Mouse (Mus musculus): ENCODE data around the gene Ttll3. TPM values are rescaled to one million over a fixed set of nuclear protein-coding genes. Genes with fewer than 3 reads are reported as not detected.
A peak's percentile ranks its signal among the peaks of the same experiment; 100 is the strongest.

Gene Ttll3
- total and polyA plus RNA-seq, 3 experiments: 0.87 to 5.3 (median 4.4) TPM

DNA sequence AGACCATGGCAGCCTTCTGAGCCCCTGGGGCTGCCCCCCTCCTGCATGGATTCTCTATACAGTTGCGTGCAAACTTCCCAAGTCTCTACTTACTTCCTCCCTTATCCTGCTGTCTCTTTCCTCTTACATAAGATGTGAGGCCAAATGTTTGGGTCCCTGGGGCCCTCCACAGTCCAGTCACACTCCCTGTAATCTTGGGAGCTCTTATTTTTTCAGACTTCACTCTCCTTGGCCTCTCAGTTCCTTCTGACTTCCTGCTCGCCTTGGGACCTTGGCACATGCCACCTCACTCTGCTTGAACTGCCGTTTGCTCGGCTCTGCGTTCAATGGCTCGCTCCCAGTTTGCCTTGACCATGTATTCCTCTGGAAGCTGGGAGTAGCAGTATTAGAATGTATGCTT lies 4.9 kb downstream of the Ttll3 start:
- no peak overlapping the region for H3K4me3 ChIP-seq (replicated peaks in 1 of 3; ENCODE audit: low read depth in 2 of 3, low read length in 2 of 3, poor library complexity in 1 of 3)
- H3K36me3 ChIP-seq (replicated peaks in 1 of 2; ENCODE audit: control insufficient read depth in 1 of 2, insufficient read depth in 1 of 2, low read length in 1 of 2): peaks cover 70 to 96% of the 10 kb centered on the region in 2 experiments
- no peak overlapping the region for H3K9ac ChIP-seq (ENCODE audit: insufficient read depth, low read depth)
- H3K27me3 ChIP-seq (replicated peaks): no peaks in the 10 kb centered on the region
- no peaks in the 10 kb centered on the region for H3K79me2 ChIP-seq (replicated peaks; ENCODE audit: control insufficient read depth, extremely low read depth, insufficient read depth, poor library complexity, severe bottlenecking)
- DNase-seq (ENCODE audit: extremely low read depth): no peak
- in situ Hi-C loops (cut with MboI; ENCODE audit: low pct_ligation_motif_present, low pct_unique_long_range_greater_than_20kb, low sequenced_read_pairs) (no loop called here), dilution Hi-C loops (cut with MboI; ENCODE audit: extremely low pct_ligation_motif_present, extremely low pct_unique_long_range_greater_than_20kb, low sequenced_read_pairs) (no loop called here)
- H3K27ac ChIP-seq (ENCODE audit: insufficient read depth, low read depth): no peak overlapping the region
- H3K4me1 ChIP-seq (ENCODE audit: control insufficient read depth in 1 of 2, insufficient read depth in 2 of 2): no peaks in the 10 kb centered on the region
- no peak overlapping the region for H3K4me2 ChIP-seq (ENCODE audit: insufficient read depth, low read depth, poor library complexity, severe bottlenecking)
- TF ChIP-seq UBTF (IDR thresholded peaks at IDR 0.05; ENCODE audit: low read depth, low read length): no peak
- TF ChIP-seq EP300 (IDR thresholded peaks at IDR 0.05; ENCODE audit: low read length): no peak
- no peak for TF ChIP-seq HCFC1 (IDR thresholded peaks at IDR 0.05; ENCODE audit: low read depth, low read length)
- no peak for TF ChIP-seq POLR2AphosphoS2 (IDR thresholded peaks at IDR 0.05; ENCODE audit: low read depth, low read length)
- TF ChIP-seq MYC (IDR thresholded peaks at IDR 0.05; ENCODE audit: low read depth, low read length): no peak
- TF ChIP-seq JUND (conservative IDR thresholded peaks at IDR 0.05; ENCODE audit: low read depth, low read length): no peak
- no peak for TF ChIP-seq RAD21 (IDR thresholded peaks at IDR 0.05; ENCODE audit: low read depth, low read length)
- TF ChIP-seq GABPA (IDR thresholded peaks at IDR 0.05; ENCODE audit: insufficient replicate concordance, low read depth, low read length): no peak
- H3K9me3 ChIP-seq (replicated peaks; ENCODE audit: low read length): peaks cover 8% of the 10 kb centered on the region

DNA sequence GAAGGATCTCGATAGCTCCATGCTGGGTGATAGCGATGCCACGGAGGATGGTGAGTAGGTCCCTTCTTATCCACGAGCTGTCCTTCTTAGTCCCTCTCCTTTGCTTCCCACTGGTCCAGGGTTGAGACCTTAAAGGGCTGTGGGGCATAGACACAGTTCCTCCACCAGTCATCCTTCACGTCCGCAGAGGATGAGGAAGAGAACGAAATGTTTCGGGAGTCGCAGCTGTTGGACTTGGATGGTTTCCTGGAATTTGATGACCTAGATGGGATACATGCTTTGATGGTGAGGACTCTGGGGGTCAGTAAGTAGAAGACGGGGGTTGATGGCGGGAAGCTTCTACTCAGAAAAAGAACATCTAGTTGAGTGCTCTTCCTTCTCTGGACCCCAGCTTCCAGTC lies 5.8 kb downstream of the Ttll3 start:
- dilution Hi-C loops (cut with MboI; ENCODE audit: extremely low pct_ligation_motif_present, extremely low pct_unique_long_range_greater_than_20kb, low sequenced_read_pairs): no loop called here
- Histone ChIP-seq H3K9ac (ENCODE audit: insufficient read depth, low read depth) (no peak overlapping the region), H3K4me2 (ENCODE audit: insufficient read depth, low read depth, poor library complexity, severe bottlenecking) (no peak overlapping the region), H3K79me2 (replicated peaks; ENCODE audit: control insufficient read depth, extremely low read depth, insufficient read depth, poor library complexity, severe bottlenecking) (no peaks in the 10 kb centered on the region), H3K27ac (ENCODE audit: insufficient read depth, low read depth) (no peak overlapping the region), H3K4me1 (ENCODE audit: control insufficient read depth in 1 of 2, insufficient read depth in 2 of 2) (no peaks in the 10 kb centered on the region), H3K9me3 (replicated peaks; ENCODE audit: low read length) (peaks cover 8% of the 10 kb centered on the region), H3K27me3 (replicated peaks) (no peaks in the 10 kb centered on the region), H3K4me3 (replicated peaks in 1 of 3; ENCODE audit: low read depth in 2 of 3, low read length in 2 of 3, poor library complexity in 1 of 3) (no peak overlapping the region), H3K36me3 (replicated peaks in 1 of 2; ENCODE audit: control insufficient read depth in 1 of 2, insufficient read depth in 1 of 2, low read length in 1 of 2) (peaks cover 69 to 96% of the 10 kb centered on the region in 2 experiments)
- no peak for TF ChIP-seq NRF1 (IDR thresholded peaks at IDR 0.05; ENCODE audit: low read depth, low read length)
- no peak for TF ChIP-seq POLR2A (IDR thresholded peaks at IDR 0.05; ENCODE audit: low read depth, low read length)
- in situ Hi-C loops (cut with MboI; ENCODE audit: low pct_ligation_motif_present, low pct_unique_long_range_greater_than_20kb, low sequenced_read_pairs): no loop called here
- no peak for DNase-seq (ENCODE audit: extremely low read depth)

- Histone ChIP-seq H3K27ac (ENCODE audit: insufficient read depth, low read depth) (no peak overlapping the region), H3K4me1 (ENCODE audit: control insufficient read depth in 1 of 2, insufficient read depth in 2 of 2) (no peaks in the 10 kb centered on the region), H3K9me3 (replicated peaks; ENCODE audit: low read length) (peaks cover 8% of the 10 kb centered on the region), H3K27me3 (replicated peaks) (no peaks in the 10 kb centered on the region), H3K79me2 (replicated peaks; ENCODE audit: control insufficient read depth, extremely low read depth, insufficient read depth, poor library complexity, severe bottlenecking) (no peaks in the 10 kb centered on the region), H3K4me2 (ENCODE audit: insufficient read depth, low read depth, poor library complexity, severe bottlenecking) (no peak overlapping the region), H3K9ac (ENCODE audit: insufficient read depth, low read depth) (no peak overlapping the region), H3K36me3 (replicated peaks in 1 of 2; ENCODE audit: control insufficient read depth in 1 of 2, insufficient read depth in 1 of 2, low read length in 1 of 2) (peaks cover 69 to 96% of the 10 kb centered on the region in 2 experiments), H3K4me3 (replicated peaks in 1 of 3; ENCODE audit: low read depth in 2 of 3, low read length in 2 of 3, poor library complexity in 1 of 3) (no peak overlapping the region)
- no peak for DNase-seq (ENCODE audit: extremely low read depth)
- in situ Hi-C loops (cut with MboI; ENCODE audit: low pct_ligation_motif_present, low pct_unique_long_range_greater_than_20kb, low sequenced_read_pairs) (no loop called here), dilution Hi-C loops (cut with MboI; ENCODE audit: extremely low pct_ligation_motif_present, extremely low pct_unique_long_range_greater_than_20kb, low sequenced_read_pairs) (no loop called here)
- TF ChIP-seq TBP (conservative IDR thresholded peaks at IDR 0.05; ENCODE audit: low read depth, low read length) (no peak), CTCF (conservative IDR thresholded peaks at IDR 0.05 in 1 of 2, IDR thresholded peaks at IDR 0.05 in 1 of 2; ENCODE audit: low read depth in 2 of 2, low read length in 2 of 2) (peak in 1 of 2 experiments; percentile 28; a peak in 2 of 4 replicates), ETS1 (conservative IDR thresholded peaks at IDR 0.05; ENCODE audit: low read depth, low read length) (no peak)
Observed at GRCm38 (mm10) chr6:113395501-113395900, 6.4 kb downstream of the Ttll3 start.

All from CH12.LX (cell line).